Mouse (Mus musculus): Measurements from ENCODE around the gene Cyren.

DNA sequence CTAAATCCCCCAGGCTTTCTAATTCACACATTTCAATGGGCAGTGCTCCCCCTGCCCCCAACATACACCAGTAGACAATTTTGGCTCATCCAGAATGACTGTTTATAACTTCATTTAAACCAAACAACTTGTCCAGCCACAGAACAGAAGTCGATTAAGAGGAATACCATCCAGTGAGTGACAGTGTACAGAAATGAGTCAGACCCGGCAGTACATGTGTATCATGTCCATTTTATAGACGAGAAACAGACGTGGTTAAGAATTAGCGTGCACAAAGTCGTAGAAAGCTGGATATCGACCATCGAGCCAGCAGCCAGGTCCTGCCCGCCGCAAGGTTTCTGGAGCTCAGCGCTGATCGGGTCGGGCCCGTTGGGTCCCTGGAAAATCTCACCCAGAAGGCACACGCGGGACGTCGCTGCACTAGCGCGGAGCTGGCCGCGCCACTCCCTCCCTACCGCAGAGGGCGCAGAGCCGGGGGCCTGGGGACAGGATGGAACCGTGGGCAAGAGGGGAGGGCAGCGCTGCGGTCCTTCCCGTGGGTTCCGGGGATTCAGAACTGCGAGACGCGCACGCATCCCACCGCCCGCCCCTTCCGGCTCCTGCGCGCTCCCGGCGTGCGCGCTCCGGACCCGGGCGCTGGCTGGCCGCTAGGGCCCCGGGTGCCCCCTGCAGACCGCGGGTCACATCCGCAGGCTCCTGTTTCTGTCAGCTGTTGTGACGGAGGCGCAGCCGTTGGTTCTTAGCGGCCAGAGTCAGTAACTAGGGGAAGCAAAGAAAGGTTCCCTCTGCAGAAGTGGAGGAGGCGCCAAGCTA lies at the start of gene Cyren:
- TF ChIP-seq GATA1 (IDR thresholded peaks at IDR 0.05; ENCODE audit: borderline replicate concordance, low read length) (no peak), FLI1 (IDR thresholded peaks at IDR 0.05; ENCODE audit: low read length) (0 out of 2 replicates have a peak, but pooled peaks have one; percentile 23)
